6 mouse cellular contexts compared by ENCODE assay signal in genomic region chr16:11511696-11512095, GRCm38 (mm10).
DNase-seq lines count a peak whose midpoint lies in the region; ATAC-seq and TF ChIP-seq lines count a peak whose summit lies in the region.
"Not testable (repeated sequence)": the region's sequence is repeated elsewhere in the genome, so short reads cannot be mapped to it uniquely, and the experiment has no call there.

No protein-coding gene starts in this region.

- TF ChIP-seq CTCF in kidney, adult 2 months (conservative IDR thresholded peaks at IDR 0.05; ENCODE audit: insufficient read depth, insufficient read length, low read depth, low read length) = not testable (repeated sequence)

- DNase-seq in 3T3-L1 (ENCODE audit: low read depth, low spot score) (peak; percentile 89), MN1 (ENCODE audit: low spot score) (peak; percentile 36), ZHBTc4 (ENCODE audit: low read depth, low spot score) (peak; percentile 12)
- not testable (repeated sequence) for DNase-seq in kidney, adult 2 months
- DNase-seq in yolk sac, embryonic 10.5 days (ENCODE audit: low spot score) = peak; percentile 70

- ATAC-seq in intestine, embryonic 16.5 days = peak; percentile 42

- not testable (repeated sequence) for H3K4me1 ChIP-seq in intestine, embryonic 16.5 days (ENCODE audit: control insufficient read depth, insufficient read depth, low read length)
- peaks cover 37% of the 10 kb centered on the region for H3K4me1 ChIP-seq in kidney, adult 2 months (ENCODE audit: control insufficient read depth, insufficient read depth, low read length)

- H3K27me3 ChIP-seq in intestine, embryonic 16.5 days (replicated peaks; ENCODE audit: control insufficient read depth, insufficient read depth, low read length); kidney, adult 2 months (replicated peaks; ENCODE audit: control insufficient read depth, insufficient read depth, low read length): not testable (repeated sequence)

- not testable (repeated sequence) for H3K4me2 ChIP-seq in intestine, embryonic 16.5 days (ENCODE audit: low read depth, low read length)

- not testable (repeated sequence) for H3K4me3 ChIP-seq in intestine, embryonic 16.5 days (ENCODE audit: low read length); kidney, adult 2 months (ENCODE audit: insufficient read depth, low read depth, low read length)

- 65% methylated on average over 7 of the region's 7 CpGs for WGBS in intestine, embryonic 16.5 days
- WGBS in kidney, adult 2 months = 45% methylated on average over 7 of the region's 7 CpGs

- not testable (repeated sequence) for H3K36me3 ChIP-seq in intestine, embryonic 16.5 days (ENCODE audit: control insufficient read depth, insufficient read depth, low read length); kidney, adult 2 months (ENCODE audit: control insufficient read depth, insufficient read depth, low read length)

- TF ChIP-seq POLR2A in kidney, adult 2 months (IDR thresholded peaks at IDR 0.05; ENCODE audit: low read depth, low read length) = not testable (repeated sequence)

- not testable (repeated sequence) for H3K9ac ChIP-seq in intestine, embryonic 16.5 days (ENCODE audit: low read depth, low read length)

- not testable (repeated sequence) for H3K27ac ChIP-seq in intestine, embryonic 16.5 days (ENCODE audit: low read length)
- H3K27ac ChIP-seq in kidney, adult 2 months (ENCODE audit: insufficient read depth, low read depth, low read length) = peak overlapping the region; percentile 74

- H3K9me3 ChIP-seq in intestine, embryonic 16.5 days (ENCODE audit: control insufficient read depth, low read length) = not testable (repeated sequence)
